Mouse (Mus musculus) liver, adult 2 months (tissue): ENCODE results near the gene Olfr1349.
"Not testable (repeated sequence)": the region's sequence is repeated elsewhere in the genome, so short reads cannot be mapped to it uniquely, and the experiment has no call there.

Source experiments
- CTCF ChIP-seq: fragments of 200-500 bp; IDR thresholded peaks from 2 replicates; pipeline ENCODE4 v1.5.1; 2011; ENCODE audit warnings: low read depth, low read length, control low read depth
- POLR2A ChIP-seq: fragments of 200-500 bp; IDR thresholded peaks from 2 replicates; pipeline ENCODE4 v1.6.1; 2011; ENCODE audit warnings: low read length, control low read depth; ENCODE audit not compliant: insufficient read depth; ENCODE audit errors: extremely low read depth

GRCm38 (mm10) chr7:6477633-6478032 lies 45.1 kb downstream of the Olfr1349 start:
- TF ChIP-seq CTCF, POLR2A: not testable (repeated sequence)
